Mouse (Mus musculus) bone marrow macrophage, adult 2 months (primary cell): ENCODE measurements at regions not wholly inside any gene's neighbourhood (a gene's known extent, or its start where the extent isn't known, plus 50 kb on each side); places are given as distances from the start of the nearest gene placed in this dataset.

Experiments
- CTCF ChIP-seq: IDR thresholded peaks from 2 replicates; pipeline ENCODE4 v1.5.1; 2012; ENCODE audit warnings: low read depth, mild to moderate bottlenecking, low read length, moderate library complexity
- POLR2A ChIP-seq: IDR thresholded peaks from 2 replicates; pipeline ENCODE4 v1.6.1; 2012; ENCODE audit warnings: mild to moderate bottlenecking, low read depth, low read length, borderline replicate concordance

- no peak for TF ChIP-seq CTCF
- no peak for TF ChIP-seq POLR2A
Observed at GRCm38 (mm10) chr3:80141697-80142096, 257.4 kb downstream of the Fam198b start.
